Mouse (Mus musculus) kidney, embryonic 14.5 days (tissue): ENCODE measurements around the gene Trh. TPM values are rescaled to one million over a fixed set of nuclear protein-coding genes. Genes with fewer than 3 reads are reported as not detected.

ENCODE experiments used
- ATAC-seq: fragments of 200-750 bp; cut with Nextera tagmentation; 2 replicates; pipeline ENCODE4 v1.8.0; 2017; ENCODE audit warnings: moderate number of reproducible peaks, mild to moderate bottlenecking, moderate TSS enrichment, moderate library complexity; ENCODE audit not compliant: low FRiP score, low TSS enrichment
- H3K27ac ChIP-seq: fragments of 300-500 bp; sonication (generic); 2 replicates; pipeline ENCODE4 v1.5.1; 2014; ENCODE audit warnings: low read depth, mild to moderate bottlenecking, low read length, moderate library complexity, mixed read lengths
- H3K27me3 ChIP-seq: fragments of 300-500 bp; sonication (generic); 2 replicates; pipeline ENCODE4 v1.6.1; 2014; ENCODE audit warnings: mild to moderate bottlenecking, low read length; ENCODE audit not compliant: control insufficient read depth, insufficient read depth
- H3K36me3 ChIP-seq: fragments of 300-500 bp; sonication (generic); 2 replicates; pipeline ENCODE4 v1.6.1; 2014; ENCODE audit warnings: low read length, mixed read lengths; ENCODE audit not compliant: control insufficient read depth, insufficient read depth
- H3K4me1 ChIP-seq: fragments of 300-500 bp; sonication (generic); 2 replicates; pipeline ENCODE4 v1.6.1; 2014; ENCODE audit warnings: low read length, mixed read lengths; ENCODE audit not compliant: control insufficient read depth, insufficient read depth
- H3K4me2 ChIP-seq: fragments of 300-500 bp; sonication (generic); replicated peaks from 2 replicates; pipeline ENCODE4 v1.6.1; 2014; ENCODE audit warnings: low read depth, mild to moderate bottlenecking, low read length
- H3K4me3 ChIP-seq: fragments of 300-500 bp; sonication (generic); 2 replicates; pipeline ENCODE4 v1.5.1; 2014; ENCODE audit warnings: mild to moderate bottlenecking, low read length
- H3K9ac ChIP-seq: fragments of 300-500 bp; sonication (generic); 2 replicates; pipeline ENCODE4 v1.6.1; 2014; ENCODE audit warnings: low read depth, mild to moderate bottlenecking, low read length, moderate library complexity
- H3K9me3 ChIP-seq: fragments of 300-500 bp; sonication (generic); 2 replicates; pipeline ENCODE4 v1.6.1; 2016; ENCODE audit warnings: low read length; ENCODE audit not compliant: control insufficient read depth
- WGBS: fragments of 180-500 bp; shearing (Covaris S2); extraction: QIAGEN DNeasy Blood & Tissue Kit; methylation state at CpG from one replicate; pipeline ENCODE4 v1.1.7; 2014; 5-methylcytosine and 5-hydroxymethylcytosine counted together
- polyA plus RNA-seq: library from polyadenylated mRNA; unstranded; fragments of >200 nt; fragmentation: Nextera tagmentation; extraction: Ambion mirVana; gene quantifications from 2 replicates; pipeline ENCODE4 v1.2.1, GENCODE M21; 2014

Trh gene
- polyA plus RNA-seq, 1 experiment from 2014 or later, result 4.3 TPM

GRCm38 (mm10) chr6:92231762-92232161 lies 12.7 kb downstream of the Trh start:
- H3K27me3 ChIP-seq, result no peaks in the 10 kb centered on the region
- no peak overlapping the region for H3K4me2 ChIP-seq
- no peak overlapping the region for H3K4me3 ChIP-seq
- ATAC-seq, result no peak
- no peaks in the 10 kb centered on the region for H3K4me1 ChIP-seq
- WGBS, result 78% methylated on average over 4 of the region's 4 CpGs
- H3K9ac ChIP-seq, result no peak overlapping the region
- no peaks in the 10 kb centered on the region for H3K36me3 ChIP-seq
- no peaks in the 10 kb centered on the region for H3K9me3 ChIP-seq
- H3K27ac ChIP-seq, result no peak overlapping the region

- H3K27ac ChIP-seq, result no peak overlapping the region
- H3K27me3 ChIP-seq, result no peaks in the 10 kb centered on the region
- no peaks in the 10 kb centered on the region for H3K9me3 ChIP-seq
- H3K4me2 ChIP-seq, result no peak overlapping the region
- WGBS, result 79% methylated on average over 1 of the region's 1 CpGs
- H3K36me3 ChIP-seq, result no peaks in the 10 kb centered on the region
- no peak for ATAC-seq
- H3K4me1 ChIP-seq, result no peaks in the 10 kb centered on the region
- H3K4me3 ChIP-seq, result no peak overlapping the region
- no peak overlapping the region for H3K9ac ChIP-seq
These were observed 13.1 kb downstream of the Trh start for GRCm38 (mm10) chr6:92231356-92231755.

- H3K27ac ChIP-seq, result no peak overlapping the region
- no peaks in the 10 kb centered on the region for H3K4me1 ChIP-seq
- H3K36me3 ChIP-seq, result no peaks in the 10 kb centered on the region
- H3K4me2 ChIP-seq, result no peak overlapping the region
- no peaks in the 10 kb centered on the region for H3K9me3 ChIP-seq
- H3K4me3 ChIP-seq, result no peak overlapping the region
- 88% methylated on average over 2 of the region's 2 CpGs for WGBS
- no peak for ATAC-seq
- no peak overlapping the region for H3K9ac ChIP-seq
- H3K27me3 ChIP-seq, result no peaks in the 10 kb centered on the region
These were observed 14.9 kb downstream of the Trh start for GRCm38 (mm10) chr6:92229586-92229985.

- ATAC-seq, result no peak
- no peaks in the 10 kb centered on the region for H3K36me3 ChIP-seq
- no peaks in the 10 kb centered on the region for H3K9me3 ChIP-seq
- no peak overlapping the region for H3K4me2 ChIP-seq
- H3K4me1 ChIP-seq, result no peaks in the 10 kb centered on the region
- H3K27ac ChIP-seq, result no peak overlapping the region
- no peak overlapping the region for H3K4me3 ChIP-seq
- H3K27me3 ChIP-seq, result no peaks in the 10 kb centered on the region
- H3K9ac ChIP-seq, result no peak overlapping the region
These were observed 15.3 kb downstream of the Trh start for GRCm38 (mm10) chr6:92229103-92229502.

GRCm38 (mm10) chr6:92224981-92225380 lies 19.5 kb downstream of the Trh start:
- no peaks in the 10 kb centered on the region for H3K4me1 ChIP-seq
- H3K9me3 ChIP-seq, result no peaks in the 10 kb centered on the region
- WGBS, result 73% methylated on average over 1 of the region's 1 CpGs
- no peaks in the 10 kb centered on the region for H3K36me3 ChIP-seq
- no peak overlapping the region for H3K27ac ChIP-seq
- no peak for ATAC-seq
- H3K4me3 ChIP-seq, result no peak overlapping the region
- H3K27me3 ChIP-seq, result no peaks in the 10 kb centered on the region
- H3K4me2 ChIP-seq, result no peak overlapping the region
- H3K9ac ChIP-seq, result no peak overlapping the region

- Histone ChIP-seq H3K4me3 (no peak overlapping the region), H3K4me2 (no peak overlapping the region), H3K27me3 (no peaks in the 10 kb centered on the region), H3K4me1 (no peaks in the 10 kb centered on the region), H3K36me3 (no peaks in the 10 kb centered on the region), H3K27ac (no peak overlapping the region), H3K9ac (no peak overlapping the region), H3K9me3 (no peaks in the 10 kb centered on the region)
- WGBS, result 85% methylated on average over 3 of the region's 3 CpGs
- no peak for ATAC-seq
These were observed 22.4 kb downstream of the Trh start for GRCm38 (mm10) chr6:92222021-92222420.

GRCm38 (mm10) chr6:92221604-92222003 lies 22.8 kb downstream of the Trh start:
- H3K4me2 ChIP-seq, result no peak overlapping the region
- no peak overlapping the region for H3K9ac ChIP-seq
- H3K27ac ChIP-seq, result no peak overlapping the region
- ATAC-seq, result no peak
- no peak overlapping the region for H3K4me3 ChIP-seq
- H3K9me3 ChIP-seq, result no peaks in the 10 kb centered on the region
- 67% methylated on average over 6 of the region's 6 CpGs for WGBS
- no peaks in the 10 kb centered on the region for H3K4me1 ChIP-seq
- no peaks in the 10 kb centered on the region for H3K36me3 ChIP-seq
- no peaks in the 10 kb centered on the region for H3K27me3 ChIP-seq

- Histone ChIP-seq H3K36me3 (no peaks in the 10 kb centered on the region), H3K27me3 (no peaks in the 10 kb centered on the region), H3K4me1 (0 out of 2 replicates have a peak, but pooled peaks cover 5% of the 10 kb centered on the region), H3K4me2 (no peak overlapping the region), H3K4me3 (no peak overlapping the region), H3K27ac (no peak overlapping the region), H3K9me3 (no peaks in the 10 kb centered on the region), H3K9ac (no peak overlapping the region)
- no peak for ATAC-seq
- 51% methylated on average over 3 of the region's 3 CpGs for WGBS
These were observed 25.0 kb downstream of the Trh start for GRCm38 (mm10) chr6:92219445-92219844.

GRCm38 (mm10) chr6:92214773-92215449 lies 29.5 kb downstream of the Trh start, which contains the start of gene Rbsn:
Rbsn (minus strand) TSS chr6:92214925.
- H3K4me3 ChIP-seq, result peak within 1 kb of the TSS; percentile 98
- no peaks in the 10 kb centered on the region for H3K27me3 ChIP-seq
- 10% methylated on average over 35 of the region's 35 CpGs for WGBS
- 0 out of 2 replicates have a peak, but pooled peaks cover 3% of the 10 kb centered on the region for H3K36me3 ChIP-seq
- no peaks in the 10 kb centered on the region for H3K9me3 ChIP-seq
- H3K9ac ChIP-seq, result peak within 1 kb of the TSS; percentile 92
- peak within 1 kb of the TSS; percentile 94 for H3K4me2 ChIP-seq
- H3K4me1 ChIP-seq, result peaks cover 13% of the 10 kb centered on the region
- ATAC-seq, result peak; percentile 94
- peak within 1 kb of the TSS; percentile 66 for H3K27ac ChIP-seq
